Mouse (Mus musculus): ENCODE results near the gene Samd14. TPM values are rescaled to one million over a fixed set of nuclear protein-coding genes. Genes with fewer than 3 reads are reported as not detected.
"Not testable (repeated sequence)": the region's sequence is repeated elsewhere in the genome, so short reads cannot be mapped to it uniquely, and the experiment has no call there.

Gene Samd14
- polyA plus RNA-seq, 1 experiment from 2014 or later: 94.6 TPM

GRCm38 (mm10) chr11:95010141-95010739 is 561 bp downstream of the Samd14 start:
- Histone ChIP-seq H3K9me3 (replicated peaks) (no peaks in the 10 kb centered on the region), H3K27ac (peak overlapping the region; percentile 98), H3K27me3 (no peaks in the 10 kb centered on the region), H3K9ac (peak overlapping the region; percentile 95), H3K4me1 (peaks cover 71% of the 10 kb centered on the region), H3K4me2 (replicated peaks) (peak overlapping the region; percentile 77), H3K36me3 (peaks cover 22% of the 10 kb centered on the region), H3K4me3 (peak overlapping the region; percentile 72)
- 0% methylated on average over 24 of the region's 40 CpGs for WGBS
- ATAC-seq (ENCODE audit: low FRiP score): peak; percentile 49

GRCm38 (mm10) chr11:95010841-95011403 is 1.2 kb downstream of the Samd14 start:
- peak overlapping the region; percentile 72 for H3K4me3 ChIP-seq
- H3K9ac ChIP-seq: peak overlapping the region; percentile 95
- H3K4me1 ChIP-seq: peaks cover 72% of the 10 kb centered on the region
- H3K9me3 ChIP-seq (replicated peaks); H3K27me3 ChIP-seq; ATAC-seq (ENCODE audit: low FRiP score): not testable (repeated sequence)
- WGBS: 8% methylated on average over 3 of the region's 4 CpGs
- H3K36me3 ChIP-seq: peaks cover 22% of the 10 kb centered on the region
- peak overlapping the region; percentile 98 for H3K27ac ChIP-seq
- H3K4me2 ChIP-seq (replicated peaks): peak overlapping the region; percentile 77

DNA sequence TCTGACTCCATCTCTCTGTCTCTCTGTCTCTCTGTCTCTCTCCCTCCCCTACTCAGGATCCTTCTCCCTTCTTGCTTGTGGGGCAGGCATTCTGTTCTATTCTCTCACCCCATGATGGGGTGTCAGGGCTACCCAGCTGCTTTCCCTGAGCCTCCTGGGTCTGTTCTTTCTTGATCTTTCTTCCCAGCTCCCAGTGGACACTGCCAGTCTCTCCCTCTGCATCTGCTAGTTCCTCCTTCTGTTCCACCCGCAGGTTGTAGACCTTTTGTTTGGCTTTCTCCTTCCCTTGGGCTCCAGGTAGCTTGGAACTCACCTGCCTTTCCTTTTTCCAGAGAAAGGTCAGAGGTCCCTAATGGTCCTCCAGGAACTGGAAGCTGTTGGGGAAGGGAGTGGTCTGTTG is 1.7 kb downstream of the Samd14 start:
- Histone ChIP-seq H3K36me3 (peaks cover 27% of the 10 kb centered on the region), H3K27me3 (no peaks in the 10 kb centered on the region), H3K9me3 (replicated peaks) (no peaks in the 10 kb centered on the region), H3K4me3 (peak overlapping the region; percentile 72), H3K4me1 (peaks cover 72% of the 10 kb centered on the region), H3K9ac (peak overlapping the region; percentile 95), H3K27ac (peak overlapping the region; percentile 98), H3K4me2 (replicated peaks) (peak overlapping the region; percentile 77)
- 41% methylated on average over 1 of the region's 1 CpGs for WGBS
- no peak for ATAC-seq (ENCODE audit: low FRiP score)

- peak overlapping the region; percentile 95 for H3K9ac ChIP-seq
- H3K4me1 ChIP-seq: peaks cover 69% of the 10 kb centered on the region
- WGBS: 55% methylated on average over 3 of the region's 3 CpGs
- no peak for ATAC-seq (ENCODE audit: low FRiP score)
- peak overlapping the region; percentile 98 for H3K27ac ChIP-seq
- H3K4me2 ChIP-seq (replicated peaks): peak overlapping the region; percentile 77
- peaks cover 30% of the 10 kb centered on the region for H3K36me3 ChIP-seq
- no peaks in the 10 kb centered on the region for H3K9me3 ChIP-seq (replicated peaks)
- no peaks in the 10 kb centered on the region for H3K27me3 ChIP-seq
- peak overlapping the region; percentile 72 for H3K4me3 ChIP-seq
These were observed 2.4 kb downstream of the Samd14 start for GRCm38 (mm10) chr11:95012075-95012474.

DNA sequence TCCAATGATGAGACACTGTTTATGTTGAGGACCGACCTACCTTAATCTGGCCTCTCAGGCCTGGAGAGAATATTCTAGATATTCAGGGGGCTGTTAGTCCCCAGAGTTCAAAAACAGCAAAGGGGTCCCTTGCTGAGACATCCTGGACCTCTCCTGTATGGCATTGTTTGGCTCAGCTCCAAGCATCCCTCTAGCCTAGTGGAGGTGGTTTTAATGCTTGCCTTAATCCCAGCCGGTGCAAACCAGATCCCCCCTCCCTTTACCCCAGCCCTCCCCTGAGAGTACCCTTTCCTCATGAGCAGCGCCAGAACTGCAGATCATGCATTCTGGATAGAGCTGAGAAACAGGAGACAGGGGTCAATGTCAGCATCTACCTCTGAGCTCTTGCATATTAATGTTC is 2.8 kb downstream of the Samd14 start:
- 39% methylated on average over 3 of the region's 3 CpGs for WGBS
- peak overlapping the region; percentile 95 for H3K9ac ChIP-seq
- peak overlapping the region; percentile 40; the same call in 1 of the 2 replicates for H3K27ac ChIP-seq
- H3K36me3 ChIP-seq: peaks cover 33% of the 10 kb centered on the region
- H3K4me2 ChIP-seq (replicated peaks): peak overlapping the region; percentile 77
- no peaks in the 10 kb centered on the region for H3K9me3 ChIP-seq (replicated peaks)
- peak overlapping the region; percentile 72 for H3K4me3 ChIP-seq
- H3K4me1 ChIP-seq: peaks cover 64% of the 10 kb centered on the region
- ATAC-seq (ENCODE audit: low FRiP score): no peak
- no peaks in the 10 kb centered on the region for H3K27me3 ChIP-seq

- H3K4me1 ChIP-seq: peaks cover 50% of the 10 kb centered on the region
- no peak for ATAC-seq (ENCODE audit: low FRiP score)
- no peaks in the 10 kb centered on the region for H3K9me3 ChIP-seq (replicated peaks)
- H3K36me3 ChIP-seq: peaks cover 59% of the 10 kb centered on the region
- no peak overlapping the region for H3K27ac ChIP-seq
- H3K4me2 ChIP-seq (replicated peaks): no peak overlapping the region
- peak overlapping the region; percentile 27; the same call in 1 of the 2 replicates for H3K9ac ChIP-seq
- H3K27me3 ChIP-seq: no peaks in the 10 kb centered on the region
- no peak overlapping the region for H3K4me3 ChIP-seq
- 78% methylated on average over 3 of the region's 3 CpGs for WGBS
These were observed 5.8 kb downstream of the Samd14 start for GRCm38 (mm10) chr11:95015484-95015883.

DNA sequence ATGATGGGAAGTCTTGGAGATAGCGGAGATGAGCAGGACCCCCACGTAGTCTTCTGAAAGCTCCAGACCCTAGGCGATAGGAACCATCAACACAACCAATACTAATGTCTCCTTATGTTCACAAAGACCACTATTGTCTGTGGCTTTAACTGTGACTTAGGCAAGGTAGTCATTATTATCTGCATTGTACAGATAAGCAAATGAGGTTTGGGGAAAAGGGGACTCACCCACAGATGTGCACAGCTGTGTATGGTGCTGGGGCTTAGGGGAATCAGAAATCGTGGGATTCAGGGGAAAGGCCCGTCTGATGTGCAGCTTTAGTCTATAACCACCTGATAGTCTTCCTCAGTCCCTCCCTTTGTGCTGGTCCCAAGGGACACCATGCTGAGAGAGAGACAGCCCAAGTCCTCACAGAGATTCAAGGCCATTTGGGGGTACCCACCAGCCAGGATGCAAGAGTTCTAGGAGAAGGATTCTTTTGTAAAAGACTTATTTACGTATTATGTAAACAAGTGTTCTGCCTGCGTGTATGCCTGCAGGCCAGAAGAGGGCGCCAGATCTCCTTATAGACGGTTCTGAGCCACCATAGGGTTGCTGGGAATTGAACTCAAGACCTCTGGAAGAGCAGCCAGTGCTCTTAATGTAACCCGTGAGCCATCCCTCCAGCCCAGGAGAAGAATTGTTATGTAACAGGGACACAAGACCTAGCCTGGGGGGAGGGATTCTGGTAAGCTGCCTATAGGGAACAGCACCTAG is 12.7 kb downstream of the Samd14 start:
- Histone ChIP-seq H3K4me2 (replicated peaks) (no peak overlapping the region), H3K27me3 (no peaks in the 10 kb centered on the region), H3K4me1 (no peaks in the 10 kb centered on the region; the same call in 1 of the 2 replicates), H3K9ac (no peak overlapping the region), H3K36me3 (peaks cover 83% of the 10 kb centered on the region), H3K4me3 (no peak overlapping the region), H3K9me3 (replicated peaks) (no peaks in the 10 kb centered on the region), H3K27ac (no peak overlapping the region)
- WGBS: 85% methylated on average over 10 of the region's 10 CpGs
- no peak for ATAC-seq (ENCODE audit: low FRiP score)

GRCm38 (mm10) chr11:95023481-95023880 is 13.8 kb downstream of the Samd14 start:
- H3K27me3 ChIP-seq: no peaks in the 10 kb centered on the region

GRCm38 (mm10) chr11:95024439-95025184 is 14.9 kb downstream of the Samd14 start:
- H3K4me1 ChIP-seq: peaks cover 8% of the 10 kb centered on the region
- 77% methylated on average over 29 of the region's 29 CpGs for WGBS

More at GRCm38 (mm10) chr11:95023481-95023880, 13.8 kb downstream of the Samd14 start:
- H3K36me3 ChIP-seq: peaks cover 77% of the 10 kb centered on the region
- H3K4me2 ChIP-seq (replicated peaks): no peak overlapping the region
- H3K27ac ChIP-seq: no peak overlapping the region
- 95% methylated on average over 9 of the region's 9 CpGs for WGBS
- H3K4me1 ChIP-seq: peaks cover 7% of the 10 kb centered on the region
- H3K9me3 ChIP-seq (replicated peaks): no peaks in the 10 kb centered on the region
- no peak overlapping the region for H3K4me3 ChIP-seq
- ATAC-seq (ENCODE audit: low FRiP score): no peak
- no peak overlapping the region for H3K9ac ChIP-seq

GRCm38 (mm10) chr11:95025227-95026012 is 15.7 kb downstream of the Samd14 start:
- Histone ChIP-seq H3K27me3 (no peaks in the 10 kb centered on the region), H3K4me3 (no peak overlapping the region), H3K9ac (no peak overlapping the region), H3K9me3 (replicated peaks) (no peaks in the 10 kb centered on the region), H3K27ac (peak overlapping the region; percentile 40; the same call in 1 of the 2 replicates), H3K36me3 (peaks cover 60% of the 10 kb centered on the region), H3K4me1 (peaks cover 8% of the 10 kb centered on the region), H3K4me2 (replicated peaks) (no peak overlapping the region)
- WGBS: 85% methylated on average over 11 of the region's 11 CpGs
- ATAC-seq (ENCODE audit: low FRiP score): 0 out of 2 replicates have a peak, but pooled peaks have one; percentile 17

More at GRCm38 (mm10) chr11:95024439-95025184, 14.9 kb downstream of the Samd14 start:
- Histone ChIP-seq H3K4me3 (no peak overlapping the region), H3K9ac (no peak overlapping the region), H3K27me3 (no peaks in the 10 kb centered on the region), H3K27ac (peak overlapping the region; percentile 30; the same call in 1 of the 2 replicates), H3K36me3 (peaks cover 68% of the 10 kb centered on the region), H3K9me3 (replicated peaks) (no peaks in the 10 kb centered on the region), H3K4me2 (replicated peaks) (no peak overlapping the region)
- ATAC-seq (ENCODE audit: low FRiP score): no peak

DNA sequence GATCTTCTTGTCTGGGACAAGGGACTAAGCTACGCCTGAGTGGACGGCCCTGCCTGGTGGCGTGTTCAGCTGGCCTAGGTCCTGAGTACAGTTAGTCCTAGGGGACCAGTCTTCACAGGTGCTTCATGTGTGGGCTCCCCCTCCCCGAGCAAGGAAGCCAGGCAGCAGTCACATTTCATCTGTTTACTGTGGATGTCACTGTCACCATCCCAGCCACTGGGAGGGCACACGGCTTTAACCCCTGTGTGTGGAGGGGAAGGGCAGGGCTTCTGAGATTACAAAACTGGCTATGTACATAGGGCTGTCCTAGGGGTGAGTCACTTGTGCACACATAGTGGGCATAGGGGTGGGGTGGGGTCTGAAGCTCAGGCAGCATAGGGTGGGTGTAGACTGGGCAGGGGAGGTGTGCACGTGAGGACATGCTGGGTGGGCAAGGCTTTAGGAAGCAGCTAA is 16.4 kb downstream of the Samd14 start:
- Histone ChIP-seq H3K9ac (no peak overlapping the region), H3K4me3 (no peak overlapping the region), H3K4me1 (peaks cover 8% of the 10 kb centered on the region), H3K27ac (peak overlapping the region; percentile 40), H3K4me2 (replicated peaks) (no peak overlapping the region), H3K27me3 (no peaks in the 10 kb centered on the region), H3K9me3 (replicated peaks) (no peaks in the 10 kb centered on the region), H3K36me3 (peaks cover 53% of the 10 kb centered on the region)
- WGBS: 75% methylated on average over 6 of the region's 6 CpGs
- 0 out of 2 replicates have a peak, but pooled peaks have one; percentile 36 for ATAC-seq (ENCODE audit: low FRiP score)
